Mouse (Mus musculus) activated CD4-positive, CD25-positive, alpha-beta regulatory T cell, adult 4 months (primary cell): ENCODE results near the gene Nme2. TPM values are rescaled to one million over a fixed set of nuclear protein-coding genes. Genes with fewer than 3 reads are reported as not detected.
A peak's percentile ranks its signal among the peaks of the same experiment; 100 is the strongest.
"Not testable (repeated sequence)": the region's sequence is repeated elsewhere in the genome, so short reads cannot be mapped to it uniquely, and the experiment has no call there.

ENCODE experiments used
- ATAC-seq: one replicate; pipeline ENCODE4 v1.8.0; 2017
- polyA plus RNA-seq, 2 experiments: library from polyadenylated mRNA; unstranded; fragments of 100-300 nt; shearing (Covaris generic); gene quantifications; one replicate each; pipeline ENCODE4 v1.2.1; 2017

Gene Nme2
- polyA plus RNA-seq, 2 experiments from 2014 or later, result 149 to 492 TPM

DNA sequence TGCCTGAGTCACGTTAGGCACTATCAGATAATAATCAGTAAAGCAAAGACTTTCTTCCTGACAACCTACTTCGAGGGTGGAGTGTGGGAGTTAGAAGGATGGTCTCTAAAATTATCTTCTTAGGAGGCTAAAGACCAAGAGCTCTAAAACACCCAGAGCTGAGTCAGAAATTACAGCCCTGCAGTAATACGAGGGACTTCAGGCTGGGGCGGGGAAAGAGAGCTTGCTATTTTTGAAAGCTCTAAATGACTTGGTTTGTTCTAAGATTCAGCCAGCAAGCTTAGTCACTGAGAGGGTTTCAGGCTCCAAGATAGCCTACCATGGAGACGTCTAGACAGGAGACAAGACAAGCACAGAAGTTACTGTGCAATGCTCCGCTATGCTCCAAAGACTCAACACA lies 9.3 kb upstream of the Nme2 start:
- no peak for ATAC-seq

- no peak for ATAC-seq
Observed at GRCm38 (mm10) chr11:93963013-93963412, 7.0 kb upstream of the Nme2 start.

DNA sequence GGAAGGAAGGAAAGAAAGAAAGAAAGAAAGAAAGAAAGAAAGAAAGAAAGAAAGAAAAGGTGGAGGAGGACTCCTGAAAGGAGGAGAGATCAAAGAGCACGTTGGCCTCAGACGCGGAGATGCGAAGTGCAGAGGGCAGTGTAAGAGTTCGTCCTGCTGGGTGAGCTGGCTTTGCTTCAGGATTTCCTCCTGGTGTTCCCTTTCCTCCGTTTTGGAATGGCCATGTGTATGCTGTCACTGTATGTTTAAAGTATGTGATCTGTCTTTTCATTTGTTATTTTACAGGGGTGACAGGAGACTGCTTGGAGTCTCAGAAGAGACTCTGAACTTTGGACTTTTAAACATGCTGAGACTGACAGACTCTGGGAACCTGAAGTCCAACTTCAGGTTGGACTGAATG lies 5.4 kb upstream of the Nme2 start:
- ATAC-seq, result no peak

DNA sequence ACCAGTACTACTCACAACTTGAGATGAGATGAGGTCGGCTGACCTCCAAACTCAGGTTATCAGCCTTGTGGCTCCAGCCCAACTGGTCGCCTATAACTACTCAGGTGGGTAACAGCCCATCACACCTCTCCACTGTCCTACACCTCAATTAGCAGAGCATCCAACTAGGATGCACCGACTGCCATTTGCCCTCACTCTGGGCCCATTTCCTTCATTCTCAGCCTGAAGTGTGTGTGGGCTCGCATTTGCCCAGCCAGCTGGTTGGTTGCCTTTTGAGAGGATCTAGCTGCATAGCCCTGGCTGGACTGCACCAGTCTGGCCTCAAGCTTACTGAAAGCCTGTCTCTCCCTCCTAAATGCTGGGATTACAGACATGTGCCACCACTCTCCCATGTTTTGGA lies 1.7 kb upstream of the Nme2 start:
- ATAC-seq, result no peak

GRCm38 (mm10) chr11:93957031-93957555 lies 1.0 kb upstream of the Nme2 start:
- ATAC-seq, result no peak

GRCm38 (mm10) chr11:93955256-93956150 lies 556 bp downstream of the Nme2 start:
- peak; percentile 99 for ATAC-seq

DNA sequence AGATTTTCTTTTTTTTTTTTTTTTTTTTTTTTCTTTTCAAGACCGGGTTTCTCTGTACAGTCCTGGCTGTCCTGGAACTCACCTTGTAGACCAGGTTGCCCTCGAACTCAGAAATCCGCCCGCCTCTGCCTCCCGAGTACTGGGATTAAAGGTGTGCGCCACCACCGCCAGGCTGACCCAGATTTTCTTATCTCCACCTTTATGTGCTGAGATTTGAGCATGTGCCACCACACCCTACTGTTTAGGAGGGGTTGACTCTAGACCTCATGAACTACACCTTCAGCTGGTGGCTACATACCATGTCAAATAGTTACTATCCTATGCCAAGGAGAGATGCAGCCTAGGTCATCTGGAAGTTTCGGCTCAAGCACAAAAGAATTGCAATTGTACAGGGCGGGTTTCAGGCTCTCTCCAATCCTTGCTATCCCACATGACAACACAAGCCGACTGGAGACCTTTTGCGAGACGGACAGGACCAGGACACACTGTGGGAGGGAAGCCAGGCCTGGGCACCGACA lies 1.3 kb downstream of the Nme2 start:
- no peak for ATAC-seq

GRCm38 (mm10) chr11:93952376-93952775 lies 3.7 kb downstream of the Nme2 start:
- no peak for ATAC-seq

- no peak for ATAC-seq
Observed at GRCm38 (mm10) chr11:93950045-93950444, 6.0 kb downstream of the Nme2 start.

- ATAC-seq, result no peak
Observed at GRCm38 (mm10) chr11:93948887-93949567, 7.0 kb downstream of the Nme2 start.

- ATAC-seq, result no peak
Observed at GRCm38 (mm10) chr11:93944986-93945385, 11.1 kb downstream of the Nme2 start.

- no peak for ATAC-seq
Observed at GRCm38 (mm10) chr11:93940906-93941305, 15.2 kb downstream of the Nme2 start.

DNA sequence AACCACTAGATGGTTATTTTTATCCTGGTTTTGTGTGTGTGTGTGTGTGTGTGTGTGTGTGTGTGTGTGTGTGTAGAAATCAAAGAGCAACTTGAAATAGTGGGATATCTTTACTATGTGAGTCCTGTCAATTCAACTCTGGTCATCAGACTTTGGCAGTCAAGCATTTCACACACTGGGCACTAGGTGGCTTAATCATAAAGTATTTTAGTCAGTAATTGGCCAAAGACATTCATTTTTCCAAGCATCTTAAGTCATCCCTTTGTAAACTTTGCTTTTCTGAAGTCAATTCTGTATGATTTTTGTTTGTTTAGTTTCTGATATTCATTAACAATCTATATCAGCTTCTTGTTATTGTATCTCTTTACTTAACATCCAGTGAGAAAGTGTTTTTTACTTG lies 27.0 kb downstream of the Nme2 start:
- no peak for ATAC-seq

DNA sequence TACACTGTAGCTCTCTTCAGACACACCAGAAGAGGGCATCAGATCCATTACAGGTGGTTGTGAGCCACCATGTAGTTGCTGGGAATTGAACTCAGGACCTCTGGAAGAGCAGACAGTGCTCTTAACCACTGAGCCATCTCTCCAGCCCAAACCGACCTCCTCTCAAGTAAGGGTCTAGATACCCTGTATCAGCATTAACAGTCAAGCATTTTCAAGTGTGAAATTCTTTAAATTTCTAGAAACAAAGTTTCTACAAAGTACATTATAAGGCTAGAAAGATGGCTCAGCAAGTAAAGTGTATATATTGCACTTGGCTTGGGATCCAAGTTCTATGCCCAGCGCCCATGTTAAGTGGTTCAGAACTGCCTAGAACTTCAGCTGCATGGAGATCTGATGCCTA lies 41.0 kb downstream of the Nme2 start:
- ATAC-seq, result not testable (repeated sequence)

GRCm38 (mm10) chr11:93911603-93912002 lies 44.5 kb downstream of the Nme2 start:
- ATAC-seq, result no peak

GRCm38 (mm10) chr11:93908829-93909228 lies 47.2 kb downstream of the Nme2 start:
- no peak for ATAC-seq

DNA sequence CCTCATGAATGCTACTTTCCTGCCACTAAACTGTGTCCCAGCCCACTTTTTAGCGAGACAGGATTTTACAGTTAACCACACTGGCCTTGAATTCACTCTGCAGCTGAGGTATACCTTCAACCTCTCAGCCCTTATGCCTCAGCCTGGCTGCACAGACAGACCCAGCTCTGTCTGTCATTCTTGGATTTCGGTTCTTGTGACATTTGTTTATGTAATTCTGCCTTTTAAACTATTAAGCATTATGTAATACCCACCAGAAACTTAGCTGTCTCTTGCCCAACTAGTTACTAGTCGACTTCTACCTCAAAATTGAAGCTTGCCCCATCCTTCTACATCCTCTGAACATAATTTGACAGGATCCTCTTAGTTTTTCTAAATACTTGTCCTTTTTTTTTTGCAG lies 48.2 kb downstream of the Nme2 start:
- no peak for ATAC-seq

- ATAC-seq, result no peak
Observed at GRCm38 (mm10) chr11:93906834-93907233, 49.2 kb downstream of the Nme2 start.

Other genes with a start within 250 kb of the Nme2 start
- gene Utp18, start 70.5 kb downstream of the Nme2 start, polyA plus RNA-seq, result 10 to 100 TPM; 15.5 to 16.5 TPM
- gene Mbtd1, start 70.4 kb downstream of the Nme2 start, polyA plus RNA-seq, result 10 to 100 TPM; 24.9 to 27.0 TPM
- gene Gm20390, start 12.0 kb upstream of the Nme2 start, polyA plus RNA-seq, result 100 to 1,000 TPM in 1 of 2 experiments, 10 to 100 TPM in 1; 19.2 to 305 TPM
- 100 to 1,000 TPM; 144 to 327 TPM for gene Nme1, start 12.3 kb upstream of the Nme2 start, polyA plus RNA-seq
- gene Spag9, start 39.8 kb upstream of the Nme2 start, polyA plus RNA-seq, result 10 to 100 TPM; 17.2 to 18.7 TPM